Mouse (Mus musculus): ENCODE measurements around the gene Pla2g3. TPM values are rescaled to one million over a fixed set of nuclear protein-coding genes. Genes with fewer than 3 reads are reported as not detected.
A peak's percentile ranks its signal among the peaks of the same experiment; 100 is the strongest.

The Pla2g3 gene
- total RNA-seq, 1 experiment, result not detected

GRCm38 (mm10) chr11:3502459-3503072, 14.5 kb downstream of the Pla2g3 start:
- in situ Hi-C loops (cut with MboI; ENCODE audit: low sequenced_read_pairs in 2 of 2, unreplicated experiment in 2 of 2), result no loop called here
- TF ChIP-seq CHD2 (IDR thresholded peaks at IDR 0.05; ENCODE audit: low read depth, low read length), result no peak
- TF ChIP-seq MAFK (IDR thresholded peaks at IDR 0.05; ENCODE audit: insufficient read depth, low read depth, low read length), result no peak
- no peak for TF ChIP-seq ZNF384 (IDR thresholded peaks at IDR 0.05; ENCODE audit: low read depth, low read length)
- TF ChIP-seq ZC3H11A (IDR thresholded peaks at IDR 0.05; ENCODE audit: borderline replicate concordance, low read depth, low read length), result no peak
- no peak for TF ChIP-seq HCFC1 (IDR thresholded peaks at IDR 0.05; ENCODE audit: borderline replicate concordance, insufficient read depth, low read length)
- no peak for DNase-seq (ENCODE audit: low read depth, low spot score)
- Histone ChIP-seq H3K36me3 (ENCODE audit: control insufficient read depth, insufficient read depth, low read length, poor library complexity, severe bottlenecking) (no peaks in the 10 kb centered on the region), H3K4me3 (ENCODE audit: insufficient read depth in 1 of 2, low read depth in 1 of 2, low read length in 2 of 2, poor library complexity in 1 of 2, severe bottlenecking in 1 of 2) (peak overlapping the region; percentile 54 to 56), H3K4me1 (ENCODE audit: control insufficient read depth in 2 of 2, insufficient read depth in 2 of 2, low read length in 2 of 2, poor library complexity in 1 of 2) (peaks cover 0 to 5% of the 10 kb centered on the region in 2 experiments; a peak in 1 of 4 replicates), H3K9ac (ENCODE audit: insufficient read depth, low read depth, low read length, poor library complexity, severe bottlenecking) (peak overlapping the region; percentile 45; the same call in 1 of the 2 replicates), H3K9me3 (ENCODE audit: control insufficient read depth, insufficient read depth, low read depth, low read length) (no peaks in the 10 kb centered on the region), H3K27ac (ENCODE audit: insufficient read depth, low read depth, low read length, poor library complexity, severe bottlenecking) (no peak overlapping the region)

GRCm38 (mm10) chr11:3503755-3504693, 15.9 kb downstream of the Pla2g3 start:
- no peak for TF ChIP-seq HCFC1 (IDR thresholded peaks at IDR 0.05; ENCODE audit: borderline replicate concordance, insufficient read depth, low read length)
- no peak for TF ChIP-seq MAFK (IDR thresholded peaks at IDR 0.05; ENCODE audit: insufficient read depth, low read depth, low read length)
- TF ChIP-seq ZC3H11A (IDR thresholded peaks at IDR 0.05; ENCODE audit: borderline replicate concordance, low read depth, low read length), result no peak
- TF ChIP-seq CHD2 (IDR thresholded peaks at IDR 0.05; ENCODE audit: low read depth, low read length), result no peak
- peaks cover 0 to 3% of the 10 kb centered on the region in 2 experiments; a peak in 1 of 4 replicates for H3K4me1 ChIP-seq (ENCODE audit: control insufficient read depth in 2 of 2, insufficient read depth in 2 of 2, low read length in 2 of 2, poor library complexity in 1 of 2)
- no peak for DNase-seq (ENCODE audit: low read depth, low spot score)
- no peaks in the 10 kb centered on the region for H3K9me3 ChIP-seq (ENCODE audit: control insufficient read depth, insufficient read depth, low read depth, low read length)
- H3K4me3 ChIP-seq (ENCODE audit: insufficient read depth in 1 of 2, low read depth in 1 of 2, low read length in 2 of 2, poor library complexity in 1 of 2, severe bottlenecking in 1 of 2), result no peak overlapping the region
- H3K36me3 ChIP-seq (ENCODE audit: control insufficient read depth, insufficient read depth, low read length, poor library complexity, severe bottlenecking), result no peaks in the 10 kb centered on the region
- H3K27ac ChIP-seq (ENCODE audit: insufficient read depth, low read depth, low read length, poor library complexity, severe bottlenecking), result no peak overlapping the region
- H3K9ac ChIP-seq (ENCODE audit: insufficient read depth, low read depth, low read length, poor library complexity, severe bottlenecking), result no peak overlapping the region
- in situ Hi-C loops (cut with MboI; ENCODE audit: low sequenced_read_pairs in 2 of 2, unreplicated experiment in 2 of 2), result no loop called here

- in situ Hi-C loops (cut with MboI; ENCODE audit: low sequenced_read_pairs in 2 of 2, unreplicated experiment in 2 of 2), result no loop called here
- no peak overlapping the region for H3K9ac ChIP-seq (ENCODE audit: insufficient read depth, low read depth, low read length, poor library complexity, severe bottlenecking)
- no peaks in the 10 kb centered on the region for H3K36me3 ChIP-seq (ENCODE audit: control insufficient read depth, insufficient read depth, low read length, poor library complexity, severe bottlenecking)
- no peak overlapping the region for H3K27ac ChIP-seq (ENCODE audit: insufficient read depth, low read depth, low read length, poor library complexity, severe bottlenecking)
- no peak for TF ChIP-seq CHD2 (IDR thresholded peaks at IDR 0.05; ENCODE audit: low read depth, low read length)
- no peak for TF ChIP-seq HCFC1 (IDR thresholded peaks at IDR 0.05; ENCODE audit: borderline replicate concordance, insufficient read depth, low read length)
- TF ChIP-seq MAFK (IDR thresholded peaks at IDR 0.05; ENCODE audit: insufficient read depth, low read depth, low read length), result no peak
- no peak for TF ChIP-seq ZNF384 (IDR thresholded peaks at IDR 0.05; ENCODE audit: low read depth, low read length)
- TF ChIP-seq ZC3H11A (IDR thresholded peaks at IDR 0.05; ENCODE audit: borderline replicate concordance, low read depth, low read length), result no peak
- H3K4me3 ChIP-seq (ENCODE audit: insufficient read depth in 1 of 2, low read depth in 1 of 2, low read length in 2 of 2, poor library complexity in 1 of 2, severe bottlenecking in 1 of 2), result no peak overlapping the region
- no peak for DNase-seq (ENCODE audit: low read depth, low spot score)
- no peaks in the 10 kb centered on the region for H3K4me1 ChIP-seq (ENCODE audit: control insufficient read depth in 2 of 2, insufficient read depth in 2 of 2, low read length in 2 of 2, poor library complexity in 1 of 2)
- no peaks in the 10 kb centered on the region for H3K9me3 ChIP-seq (ENCODE audit: control insufficient read depth, insufficient read depth, low read depth, low read length)
Observed at GRCm38 (mm10) chr11:3508226-3508625, 20.1 kb downstream of the Pla2g3 start.

- Histone ChIP-seq H3K27ac (ENCODE audit: insufficient read depth, low read depth, low read length, poor library complexity, severe bottlenecking) (no peak overlapping the region), H3K4me3 (ENCODE audit: insufficient read depth in 1 of 2, low read depth in 1 of 2, low read length in 2 of 2, poor library complexity in 1 of 2, severe bottlenecking in 1 of 2) (no peak overlapping the region), H3K9ac (ENCODE audit: insufficient read depth, low read depth, low read length, poor library complexity, severe bottlenecking) (no peak overlapping the region), H3K9me3 (ENCODE audit: control insufficient read depth, insufficient read depth, low read depth, low read length) (no peaks in the 10 kb centered on the region), H3K4me1 (ENCODE audit: control insufficient read depth in 2 of 2, insufficient read depth in 2 of 2, low read length in 2 of 2, poor library complexity in 1 of 2) (no peaks in the 10 kb centered on the region), H3K36me3 (ENCODE audit: control insufficient read depth, insufficient read depth, low read length, poor library complexity, severe bottlenecking) (no peaks in the 10 kb centered on the region)
- TF ChIP-seq ZNF384 (IDR thresholded peaks at IDR 0.05; ENCODE audit: low read depth, low read length), result no peak
- TF ChIP-seq HCFC1 (IDR thresholded peaks at IDR 0.05; ENCODE audit: borderline replicate concordance, insufficient read depth, low read length), result no peak
- DNase-seq (ENCODE audit: low read depth, low spot score), result no peak
- in situ Hi-C loops (cut with MboI; ENCODE audit: low sequenced_read_pairs in 2 of 2, unreplicated experiment in 2 of 2), result no loop called here
Observed at GRCm38 (mm10) chr11:3509181-3510085, 21.3 kb downstream of the Pla2g3 start.

Data from ES-E14 (cell line).